7 mouse cellular contexts compared by ENCODE assay signal in genomic region chr1:59669962-59670630, GRCm38 (mm10). TPM values are rescaled to one million over a fixed set of nuclear protein-coding genes. Genes with fewer than 3 reads are reported as not detected.
A peak's percentile ranks its signal among the peaks of the same experiment; 100 is the strongest.
DNase-seq lines count a peak whose midpoint lies in the region; ATAC-seq and TF ChIP-seq lines count a peak whose summit lies in the region.

No protein-coding gene starts in this region.

- peak overlapping the region; percentile 97 for H3K27ac ChIP-seq in embryonic facial prominence, embryonic 15.5 days (replicated peaks)
- H3K27ac ChIP-seq in heart, embryonic 16.5 days (ENCODE audit: low read length), result peak overlapping the region; percentile 93

- peaks cover 43% of the 10 kb centered on the region for H3K36me3 ChIP-seq in G1E (replicated peaks)
- no peaks in the 10 kb centered on the region for H3K36me3 ChIP-seq in embryonic facial prominence, embryonic 15.5 days
- no peaks in the 10 kb centered on the region for H3K36me3 ChIP-seq in heart, embryonic 16.5 days (ENCODE audit: control insufficient read depth, insufficient read depth)

- no peaks in the 10 kb centered on the region for H3K9me3 ChIP-seq in G1E (replicated peaks)
- no peaks in the 10 kb centered on the region for H3K9me3 ChIP-seq in embryonic facial prominence, embryonic 15.5 days (replicated peaks)
- H3K9me3 ChIP-seq in heart, embryonic 16.5 days (replicated peaks; ENCODE audit: control insufficient read depth, low read length), result no peaks in the 10 kb centered on the region

- peak overlapping the region; percentile 76 for H3K4me3 ChIP-seq in G1E (ENCODE audit: low read depth, low read length)
- H3K4me3 ChIP-seq in embryonic facial prominence, embryonic 15.5 days (replicated peaks), result peak overlapping the region; percentile 97
- peak overlapping the region; percentile 76 for H3K4me3 ChIP-seq in heart, embryonic 16.5 days (ENCODE audit: low read length)

- H3K4me1 ChIP-seq in G1E (ENCODE audit: insufficient read depth, low read depth, low read length), result peaks cover 40% of the 10 kb centered on the region
- H3K4me1 ChIP-seq in embryonic facial prominence, embryonic 15.5 days, result peaks cover 9% of the 10 kb centered on the region; the same call in 1 of the 2 replicates
- peaks cover 17% of the 10 kb centered on the region for H3K4me1 ChIP-seq in heart, embryonic 16.5 days (ENCODE audit: control insufficient read depth, insufficient read depth, low read length)

- peak overlapping the region; percentile 98 for H3K9ac ChIP-seq in embryonic facial prominence, embryonic 15.5 days
- H3K9ac ChIP-seq in heart, embryonic 16.5 days (ENCODE audit: low read length), result peak overlapping the region; percentile 98

- ATAC-seq in G1E (ENCODE audit: extremely low read depth, insufficient number of reproducible peaks, low FRiP score, poor library complexity, severe bottlenecking), result peak; percentile 47
- ATAC-seq in embryonic facial prominence, embryonic 15.5 days (ENCODE audit: insufficient number of reproducible peaks, low FRiP score, low TSS enrichment, low read depth), result peak; percentile 67
- peak; percentile 69 for ATAC-seq in heart, embryonic 16.5 days (replicated peaks; ENCODE audit: extremely low read depth, insufficient read depth, low FRiP score)

- TF ChIP-seq CTCF in G1E (IDR thresholded peaks at IDR 0.05; ENCODE audit: low read depth, low read length), result no peak

- under 1% methylated on average over 54 of the region's 54 CpGs for WGBS in embryonic facial prominence, embryonic 15.5 days
- WGBS in heart, embryonic 16.5 days, result under 1% methylated on average over 53 of the region's 54 CpGs

- peak overlapping the region; percentile 66 for H3K4me2 ChIP-seq in embryonic facial prominence, embryonic 15.5 days (replicated peaks)
- peak overlapping the region; percentile 78 for H3K4me2 ChIP-seq in heart, embryonic 16.5 days (ENCODE audit: low read depth, low read length)

- no peaks in the 10 kb centered on the region for H3K27me3 ChIP-seq in G1E (ENCODE audit: insufficient read depth, low read length)
- no peaks in the 10 kb centered on the region for H3K27me3 ChIP-seq in embryonic facial prominence, embryonic 15.5 days
- H3K27me3 ChIP-seq in heart, embryonic 16.5 days (ENCODE audit: control insufficient read depth, insufficient read depth, low read length), result no peaks in the 10 kb centered on the region

- DNase-seq in G1E (ENCODE audit: low spot score), result peak; percentile 55
- DNase-seq in adrenal gland, postnatal 14 days, result peak; percentile 68
- DNase-seq in kidney, postnatal 36 days, result peak; percentile 25 to 56
- peak; percentile 29 for DNase-seq in lung, postnatal 14 days
- peak; percentile 20 to 36 for DNase-seq in right cerebral cortex, adult 2 months (ENCODE audit: low spot score in 2 of 2)

RNA-seq across cellular contexts. Expression of gene Sumo1, which starts 0.5 kb away (rescaled TPM):
- 235 and 250 TPM in 2 replicates for total RNA-seq in G1E (2014; fragmentation: Nextera tagmentation)
- total RNA-seq in G1E (2017), result 329 and 350 TPM in 2 replicates
- 424 and 589 TPM in 2 replicates for polyA plus RNA-seq in G1E (2012)
- total RNA-seq in adrenal gland, postnatal 14 days (2021), result 119 and 131 TPM in 2 replicates
- polyA plus RNA-seq in embryonic facial prominence, embryonic 15.5 days (2015; fragmentation: Nextera tagmentation; extraction: Ambion mirVana), result 347 and 352 TPM in 2 replicates
- 194 and 216 TPM in 2 replicates for polyA plus RNA-seq in heart, embryonic 16.5 days (2015; fragmentation: Nextera tagmentation; extraction: Ambion mirVana)

RNA-seq across cellular contexts. Expression of gene Nop58, which starts 14.7 kb away (rescaled TPM):
- 536 and 646 TPM in 2 replicates for total RNA-seq in G1E (2014; fragmentation: Nextera tagmentation)
- total RNA-seq in G1E (2017), result 1,169 and 1,289 TPM in 2 replicates
- polyA plus RNA-seq in G1E (2012), result 147 and 228 TPM in 2 replicates
- total RNA-seq in adrenal gland, postnatal 14 days (2021), result 136 and 137 TPM in 2 replicates
- polyA plus RNA-seq in embryonic facial prominence, embryonic 15.5 days (2015; fragmentation: Nextera tagmentation; extraction: Ambion mirVana), result 210 and 212 TPM in 2 replicates
- 127 and 158 TPM in 2 replicates for polyA plus RNA-seq in heart, embryonic 16.5 days (2015; fragmentation: Nextera tagmentation; extraction: Ambion mirVana)

Comparison
In these comparisons a context has a peak if more than half of its experiments do, and no peak if none do; other contexts are left out.
1. Peak in every context shown above with its lines: DNase-seq, ATAC-seq, H3K4me3 ChIP-seq and H3K27ac ChIP-seq.